Mouse (Mus musculus): ENCODE data around the gene Ano4. TPM values are rescaled to one million over a fixed set of nuclear protein-coding genes. Genes with fewer than 3 reads are reported as not detected.
A peak's percentile ranks its signal among the peaks of the same experiment; 100 is the strongest.
"Not testable (repeated sequence)": the region's sequence is repeated elsewhere in the genome, so short reads cannot be mapped to it uniquely, and the experiment has no call there.

Ano4 gene
- total RNA-seq, 1 experiment from 2014 or later, result 0.58 TPM

DNA sequence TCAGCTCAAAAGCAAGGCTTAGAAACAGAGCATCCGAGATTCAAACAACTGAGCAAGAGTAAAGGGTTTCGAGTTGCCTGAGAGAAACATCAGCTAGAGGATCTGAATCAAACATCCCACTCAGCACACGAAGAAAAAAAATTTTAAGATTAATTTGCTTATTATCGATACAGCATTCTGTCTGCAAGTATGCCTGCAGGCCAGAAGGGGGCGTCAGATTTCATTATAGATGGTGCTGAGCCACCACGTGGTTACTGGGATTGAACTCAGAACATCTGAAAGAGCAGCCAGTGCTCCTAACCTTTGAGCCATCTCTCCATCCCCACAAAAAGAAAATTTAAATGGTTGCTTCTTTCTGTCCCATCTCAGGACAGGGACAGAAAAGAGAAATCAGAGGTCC is 223.2 kb downstream of the Ano4 start:
- no peak for DNase-seq

DNA sequence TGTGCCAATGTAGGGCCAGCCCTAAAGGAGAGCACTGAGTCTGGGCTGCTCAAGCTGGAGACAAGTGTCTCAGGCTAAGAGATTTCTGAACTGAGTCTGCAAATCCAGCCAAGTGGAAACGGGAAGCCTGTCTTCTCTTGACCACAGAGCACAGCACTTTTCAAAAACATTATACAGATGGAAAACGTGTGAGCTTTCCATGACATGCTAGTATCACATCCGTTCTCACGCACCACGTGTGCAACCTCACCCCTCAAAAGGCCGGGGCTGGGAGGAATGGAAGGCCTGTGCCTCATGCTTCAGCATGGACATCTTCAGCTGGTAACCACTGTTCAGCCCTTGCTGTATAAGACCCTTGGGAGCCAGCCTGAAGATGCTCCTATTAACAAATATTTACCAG is 230.2 kb downstream of the Ano4 start:
- DNase-seq, result no peak

DNA sequence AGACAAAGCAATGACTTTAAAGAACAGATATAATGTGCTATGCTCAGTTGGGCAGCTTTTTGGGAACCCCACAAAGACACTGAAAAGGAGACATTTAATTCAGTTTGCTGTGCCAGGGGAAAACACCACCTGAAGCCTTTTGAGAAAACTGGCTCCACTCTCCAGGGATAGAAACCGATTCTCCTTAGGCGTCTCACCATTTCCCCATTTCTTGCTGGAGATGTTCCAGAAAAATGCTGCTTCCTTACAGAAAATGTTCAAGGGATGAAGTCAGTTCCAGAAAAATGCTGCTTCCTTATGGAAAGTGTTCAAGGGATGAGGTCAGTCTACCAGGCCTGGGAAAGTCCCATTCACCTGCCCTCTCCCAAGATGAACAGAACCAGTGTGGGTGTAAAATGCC is 233.1 kb downstream of the Ano4 start:
- DNase-seq, result no peak

DNA sequence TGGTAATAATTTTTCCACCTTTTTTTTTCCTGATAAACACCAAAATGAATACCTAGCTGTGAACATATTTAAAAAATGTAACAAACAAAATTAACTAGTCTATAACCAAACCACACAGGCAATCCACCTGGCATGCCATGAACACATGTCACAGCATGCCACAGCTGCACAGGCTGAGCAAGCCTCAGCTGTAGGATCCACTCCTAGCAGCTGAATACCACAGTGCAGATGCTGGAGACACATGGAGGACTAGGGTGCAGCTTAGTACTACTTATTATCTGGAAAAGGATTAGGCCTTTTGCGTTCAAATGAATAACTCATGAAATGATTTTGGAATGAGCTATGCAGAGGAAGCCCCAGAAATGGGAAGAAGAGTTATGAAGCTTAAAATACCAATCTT is 233.6 kb downstream of the Ano4 start:
- no peak for DNase-seq

DNA sequence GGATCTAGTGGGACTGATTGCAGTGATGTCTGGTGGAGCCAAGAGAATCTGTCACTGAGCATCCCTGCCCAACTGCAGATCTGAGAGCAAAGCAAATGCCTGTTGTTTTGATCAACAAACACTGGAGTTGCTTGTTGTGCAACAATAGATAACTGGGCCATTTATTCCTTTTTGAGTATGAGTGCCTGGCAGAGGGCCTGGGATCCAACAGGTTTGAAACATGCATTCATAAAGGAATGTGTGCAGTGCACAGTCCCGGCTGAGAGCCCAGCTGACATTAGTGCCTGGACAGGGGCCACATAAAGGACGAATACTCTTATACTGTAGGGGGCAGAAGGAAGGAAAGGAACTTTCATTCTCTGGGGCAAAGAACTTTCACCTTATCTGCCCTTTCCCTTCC is 241.0 kb downstream of the Ano4 start:
- DNase-seq, result no peak

DNA sequence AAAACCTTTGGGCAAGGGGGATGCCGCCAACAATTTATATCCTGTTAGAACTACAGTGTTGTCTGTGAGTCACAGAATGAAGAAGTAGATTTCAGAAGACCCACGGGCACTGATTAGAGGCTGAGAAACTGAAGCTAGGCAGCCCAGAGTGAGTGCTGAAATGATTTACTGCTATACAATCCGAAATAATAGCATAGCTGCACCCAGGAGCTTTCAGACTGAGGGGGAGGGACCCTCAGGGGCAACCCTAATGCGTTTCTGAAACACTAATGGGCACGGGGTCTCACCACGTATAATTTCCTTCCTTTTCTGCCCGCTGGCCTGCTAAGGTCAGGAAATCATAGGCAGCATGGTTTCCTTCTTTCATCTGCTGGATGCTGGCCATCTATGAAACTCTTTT is 242.5 kb downstream of the Ano4 start:
- DNase-seq, result no peak

DNA sequence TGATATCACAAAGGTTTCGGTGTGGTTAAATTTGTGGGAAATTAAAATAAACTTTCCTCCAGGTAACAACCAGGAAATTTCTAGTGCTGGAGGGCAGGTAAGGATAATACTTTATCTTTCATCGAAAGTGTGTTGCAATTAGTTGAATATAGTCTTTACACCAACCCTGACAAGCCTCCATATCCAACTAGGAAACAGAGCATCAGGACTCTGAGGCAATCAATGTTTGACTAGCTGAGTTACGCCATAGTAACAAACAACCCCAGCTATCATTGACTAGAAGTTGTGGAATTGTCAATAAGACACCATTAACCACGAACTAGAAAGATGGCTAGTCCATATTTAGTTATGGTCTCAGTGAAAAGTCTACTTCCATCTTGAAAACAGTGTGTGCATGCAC is 246.4 kb downstream of the Ano4 start:
- no peak for DNase-seq

DNA sequence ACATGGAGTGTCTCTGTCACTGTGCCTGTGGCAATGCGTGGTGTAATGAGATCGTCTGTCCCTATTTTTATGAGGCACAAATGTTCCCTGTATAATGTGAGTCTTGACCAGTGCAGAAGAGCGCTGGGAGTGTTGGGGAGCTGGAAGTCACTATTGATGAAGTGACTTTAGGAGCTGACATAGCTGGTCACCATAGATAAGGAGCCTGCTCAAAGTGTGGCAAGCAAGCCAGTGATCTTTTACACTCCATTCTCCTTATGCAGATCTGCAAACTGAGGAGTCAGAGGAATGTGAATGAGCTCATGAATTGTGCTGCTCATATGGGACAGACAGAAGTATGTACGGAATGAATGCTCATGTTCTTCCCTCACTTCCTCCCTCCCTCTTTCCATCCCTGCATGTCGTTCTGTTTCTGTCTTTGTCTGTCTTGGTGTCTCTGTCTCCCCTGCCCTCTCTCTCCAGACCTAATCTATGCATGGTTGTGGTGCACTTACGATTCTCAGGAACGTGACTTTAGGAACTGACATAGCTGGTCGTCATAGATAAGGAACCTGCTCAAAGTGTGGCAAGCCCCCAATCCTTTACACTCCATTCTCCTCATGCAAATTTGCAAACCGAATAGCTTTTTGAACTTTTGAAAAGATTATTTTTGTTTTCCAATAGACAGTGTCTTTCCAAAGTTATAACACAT is 252.1 kb downstream of the Ano4 start:
- DNase-seq, result no peak

DNA sequence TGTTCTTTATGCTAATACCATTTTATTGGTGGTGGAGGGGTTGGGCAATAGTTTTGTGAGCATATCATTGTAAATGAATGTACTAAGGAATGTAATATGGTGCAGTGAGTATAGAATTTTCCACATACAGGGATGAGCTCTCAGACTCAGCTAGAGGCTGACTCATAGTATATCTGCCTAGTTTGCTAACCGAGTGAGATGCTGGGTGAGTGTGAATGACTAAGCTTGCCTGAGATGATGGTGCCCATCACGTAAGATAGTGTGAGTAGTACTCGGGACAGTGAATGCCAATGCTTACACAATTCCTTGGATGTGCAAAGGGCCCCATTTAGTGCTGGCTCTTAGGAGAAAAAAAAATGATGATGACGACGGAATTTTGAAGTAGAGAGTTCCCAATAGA is 267.1 kb downstream of the Ano4 start:
- DNase-seq, result no peak

DNA sequence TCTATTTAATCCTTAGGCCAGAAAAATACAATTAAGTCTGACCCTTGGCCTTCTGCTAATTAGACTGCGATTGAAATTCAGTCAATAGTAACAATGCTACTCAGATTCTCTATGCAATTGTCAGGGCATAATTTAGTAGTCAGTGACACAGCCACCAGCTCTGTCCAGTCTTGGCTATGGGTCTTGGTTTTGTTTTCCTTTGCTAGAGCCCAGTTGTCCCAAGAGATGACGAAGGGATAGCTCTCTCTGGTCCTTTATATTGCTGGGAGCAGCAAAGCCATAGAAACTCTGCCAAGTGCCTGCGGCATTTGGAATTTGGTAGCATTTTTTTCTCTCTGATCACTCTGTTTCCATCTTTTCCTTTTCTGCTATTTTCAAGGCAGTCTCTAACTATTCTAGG is 288.7 kb downstream of the Ano4 start:
- DNase-seq, result no peak

DNA sequence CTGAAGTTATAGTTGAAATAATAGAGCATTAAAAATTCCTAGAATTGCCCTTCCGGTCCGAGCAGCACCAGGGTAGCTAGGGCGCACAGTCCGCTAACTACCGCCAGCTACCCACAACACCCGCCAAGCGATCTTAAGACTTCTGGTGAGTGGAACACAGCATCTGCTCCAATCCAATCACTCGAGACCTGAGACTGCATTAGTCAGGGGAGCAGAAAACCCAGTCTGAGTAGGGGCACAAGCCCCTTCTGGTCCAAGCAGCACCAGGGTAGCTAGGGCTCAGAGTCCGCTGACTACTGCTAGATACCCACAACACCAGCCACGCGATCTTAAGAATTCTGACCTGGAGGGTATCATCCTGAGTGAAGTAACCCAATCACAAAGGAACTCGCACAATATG is 299.6 kb downstream of the Ano4 start:
- not testable (repeated sequence) for DNase-seq

DNA sequence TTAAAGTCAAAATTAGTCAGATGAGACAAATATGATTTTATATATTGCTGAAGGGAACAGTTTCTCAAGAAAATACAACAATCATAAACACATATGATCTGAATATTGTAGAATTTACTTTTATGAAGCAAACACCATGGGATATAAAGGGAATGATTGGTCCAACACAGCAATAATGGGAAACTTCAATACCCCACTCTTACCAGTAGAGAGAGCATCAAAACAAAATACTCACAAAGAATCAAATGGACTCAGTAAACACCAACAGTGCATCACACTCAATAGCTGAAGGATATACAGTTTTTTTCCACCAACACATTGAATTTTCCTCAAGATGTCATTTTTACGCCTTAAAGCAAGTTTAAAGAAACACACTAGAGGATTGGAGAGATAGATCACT is 300.4 kb downstream of the Ano4 start:
- DNase-seq, result no peak

DNA sequence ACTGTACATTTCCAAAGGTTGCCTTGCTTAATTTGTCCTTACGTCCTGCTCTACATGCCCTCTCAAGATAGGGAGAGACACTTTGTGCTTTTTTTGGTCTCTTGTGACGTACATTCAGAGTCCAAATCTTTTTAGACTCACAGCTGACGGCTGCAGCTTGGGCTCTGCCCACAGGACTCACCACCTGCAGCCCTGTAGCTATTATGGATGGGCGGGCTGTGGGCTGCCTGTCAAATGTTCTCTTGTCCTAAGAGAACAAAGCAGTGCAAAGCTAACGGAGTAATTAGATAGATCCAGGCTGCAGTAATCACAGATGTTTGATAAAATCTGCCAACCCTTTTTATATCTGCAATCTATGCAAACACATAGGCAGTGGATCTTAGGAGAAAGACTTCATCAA is 325.6 kb downstream of the Ano4 start:
- DNase-seq, result no peak

DNA sequence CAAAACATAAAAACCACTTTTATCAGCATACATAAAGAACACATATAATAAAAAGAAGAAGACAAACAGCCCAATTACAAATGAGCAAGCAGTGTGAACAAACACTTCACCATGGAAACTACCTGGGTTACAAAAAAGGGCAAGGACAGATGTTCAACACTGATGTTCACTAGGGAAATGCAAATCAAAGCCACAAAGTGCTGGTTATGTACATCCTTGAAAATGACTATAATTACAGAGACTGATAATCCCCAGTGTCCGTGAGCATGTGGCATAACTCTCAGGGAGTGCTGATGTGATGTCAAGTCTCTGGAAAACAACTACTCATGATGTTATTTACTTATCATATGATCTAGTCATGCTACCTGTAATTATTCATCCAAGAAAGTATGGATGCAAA is 336.3 kb downstream of the Ano4 start:
- no peak for DNase-seq

DNA sequence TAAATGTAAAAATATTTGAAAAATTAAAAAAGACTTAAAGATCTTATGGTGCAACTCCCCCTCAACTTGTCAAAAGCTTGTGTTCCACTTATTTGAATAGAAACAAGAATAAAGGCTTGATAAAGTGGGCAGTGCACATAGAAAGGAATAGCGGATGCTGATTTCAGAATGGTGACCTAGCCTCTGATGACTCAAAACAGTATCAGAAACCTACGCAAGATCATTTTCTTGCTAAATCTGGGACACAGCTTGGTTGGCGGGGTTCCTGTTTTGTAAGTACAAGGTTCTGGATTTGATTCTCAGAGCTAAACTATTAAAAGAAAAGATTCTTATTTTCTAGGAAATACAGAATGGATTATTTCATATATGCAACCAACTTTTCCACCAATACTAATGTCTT is 340.0 kb downstream of the Ano4 start:
- no peak for DNase-seq

DNA sequence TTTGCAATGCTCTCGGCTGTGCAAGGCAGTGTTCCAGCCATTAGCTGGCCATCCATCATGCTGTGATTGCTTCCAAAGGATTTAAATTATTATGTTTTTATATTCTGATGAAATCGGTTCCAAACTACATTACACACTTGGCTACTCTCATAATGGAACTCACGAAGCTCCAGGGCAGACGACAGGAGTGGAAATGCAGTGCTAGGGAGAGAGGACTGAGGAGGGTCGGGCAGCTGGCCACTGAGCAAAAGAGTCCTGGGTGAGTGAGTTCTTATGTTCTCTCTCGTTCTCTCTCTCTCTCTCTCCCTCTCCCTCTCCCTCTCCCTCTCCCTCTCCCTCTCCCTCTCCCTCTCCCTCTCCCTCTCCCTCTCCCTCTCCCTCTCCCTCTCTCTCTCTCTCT is 357.6 kb downstream of the Ano4 start:
- DNase-seq, result no peak

DNA sequence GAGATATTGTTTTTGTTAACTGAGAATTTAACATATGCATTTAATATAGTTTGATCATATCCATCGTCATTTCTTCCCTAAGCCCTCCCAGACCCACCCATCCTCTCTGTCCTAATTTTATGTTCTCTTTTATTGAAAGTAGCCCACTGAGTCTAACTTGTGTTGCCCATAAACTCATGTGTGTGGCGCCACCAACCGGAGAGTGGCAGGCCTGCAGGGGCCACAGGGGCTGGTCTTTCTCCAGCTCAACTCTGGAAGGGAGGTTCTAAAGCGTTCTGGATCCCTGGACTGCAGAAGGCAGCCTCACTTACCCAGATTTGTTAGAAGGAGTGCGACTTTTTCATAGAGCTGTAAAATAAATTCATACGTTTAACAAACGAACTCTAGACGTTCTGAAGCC is 361.1 kb downstream of the Ano4 start:
- peak; percentile 70 for DNase-seq

DNA sequence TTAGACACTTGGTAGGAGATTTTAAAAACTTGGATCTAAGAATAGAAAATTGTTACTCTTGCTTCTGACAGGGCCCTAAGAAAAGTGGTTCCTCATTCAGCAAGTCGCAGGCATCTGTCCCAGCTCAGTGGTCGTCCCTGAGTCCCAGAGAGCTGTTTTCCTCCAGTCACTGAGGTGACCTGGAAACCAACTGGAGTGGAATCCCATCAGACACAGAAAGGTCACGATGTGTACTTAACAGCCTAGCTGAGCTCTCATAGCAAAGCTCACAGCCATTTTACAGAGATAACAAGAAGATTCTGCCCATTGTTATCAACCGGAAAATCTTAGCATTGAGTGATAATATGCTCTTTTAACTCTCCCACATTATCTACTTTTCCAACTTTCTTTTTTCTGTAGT is 365.1 kb downstream of the Ano4 start:
- no peak for DNase-seq

DNA sequence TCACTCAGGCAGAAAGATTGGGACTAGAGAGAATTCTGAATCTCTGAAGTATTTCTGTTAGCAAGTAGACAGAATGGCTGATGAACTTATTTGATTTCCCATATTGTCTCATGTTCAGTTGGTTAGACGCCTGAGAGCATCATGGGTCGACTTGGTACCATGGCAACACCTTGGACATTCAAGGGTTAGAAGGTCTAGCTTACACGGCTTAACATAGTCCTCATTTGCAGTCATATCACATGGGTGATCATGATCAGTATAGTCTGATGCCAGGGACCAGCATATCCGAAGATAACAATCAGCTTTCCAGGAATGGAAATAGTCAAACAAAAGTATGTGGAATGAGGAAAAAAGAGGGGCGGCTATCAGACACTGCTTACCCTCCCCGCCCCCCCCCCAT is 365.6 kb downstream of the Ano4 start:
- no peak for DNase-seq

DNA sequence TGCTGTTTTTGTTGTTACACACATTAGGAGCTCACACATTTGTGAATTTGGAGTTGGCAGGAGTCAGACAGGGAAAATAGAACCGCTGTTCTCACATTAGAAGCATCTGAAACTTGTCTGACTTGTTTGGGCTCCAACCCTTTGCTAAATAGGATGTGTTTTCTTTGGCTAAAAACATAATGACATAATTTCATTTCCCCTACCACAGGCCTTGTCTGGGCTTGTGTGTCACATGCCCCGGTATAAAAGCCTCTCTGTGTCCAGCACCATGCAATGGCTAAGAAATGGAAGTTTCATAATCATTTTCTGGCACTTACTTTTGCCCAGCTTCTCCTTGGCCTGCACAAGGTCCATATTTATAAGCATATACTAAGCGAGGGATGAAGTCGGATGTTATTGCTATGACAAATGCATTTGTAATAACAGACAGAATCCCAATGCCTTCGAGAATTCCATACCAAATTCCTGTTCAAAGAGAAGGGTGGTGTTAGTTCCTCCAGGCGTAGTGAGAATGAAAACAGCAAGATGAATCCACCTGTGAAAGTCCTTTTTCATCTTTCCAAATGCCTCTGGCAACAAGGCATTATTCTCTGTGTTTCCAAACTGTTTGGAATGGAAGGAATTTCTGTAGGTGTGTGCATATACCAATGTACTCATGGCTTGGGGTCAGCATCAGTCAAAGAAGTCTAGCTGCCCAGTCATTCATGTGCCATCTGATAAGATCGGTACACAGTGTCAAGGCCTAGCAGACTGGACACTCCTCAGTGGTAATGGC is 373.4 kb downstream of the Ano4 start:
- DNase-seq, result no peak

DNA sequence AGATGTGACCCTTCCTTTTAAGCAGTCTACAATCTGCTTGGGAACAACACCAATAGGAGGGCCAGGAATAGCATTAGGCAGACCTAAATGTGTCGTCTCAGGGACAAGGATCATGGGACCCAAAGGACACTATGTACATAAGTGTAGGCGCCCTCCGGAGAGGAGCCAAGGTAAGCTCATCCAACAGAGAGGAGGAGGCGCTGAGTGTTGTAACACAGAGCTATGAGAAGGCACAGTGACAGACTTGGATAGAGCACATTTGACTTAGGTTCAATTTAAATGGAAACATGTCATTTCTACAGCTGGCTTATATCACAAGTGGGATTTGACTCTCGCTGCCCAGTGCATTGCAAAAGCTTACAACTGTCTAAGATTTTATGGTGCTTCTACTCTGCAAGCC is 376.0 kb downstream of the Ano4 start:
- no peak for DNase-seq

DNA sequence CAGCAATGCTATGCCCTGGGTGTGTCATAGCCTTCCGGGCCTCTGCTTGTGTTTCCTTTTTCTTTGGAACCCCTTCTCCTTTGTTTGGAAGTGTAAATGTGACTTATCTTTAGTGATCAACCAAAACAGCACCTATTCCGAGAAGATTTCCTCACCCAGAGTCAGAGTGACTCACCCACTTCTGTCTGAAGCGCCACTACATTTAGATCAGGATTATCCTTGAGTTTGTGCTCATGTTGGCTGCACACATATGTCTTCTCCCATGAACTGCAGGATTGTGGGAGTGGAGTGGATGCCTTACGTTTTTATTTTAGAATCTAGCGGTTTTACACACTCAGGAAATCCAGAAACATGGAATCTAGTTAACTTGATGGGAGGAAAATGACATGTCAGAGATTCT is 383.8 kb downstream of the Ano4 start:
- no peak for DNase-seq

DNA sequence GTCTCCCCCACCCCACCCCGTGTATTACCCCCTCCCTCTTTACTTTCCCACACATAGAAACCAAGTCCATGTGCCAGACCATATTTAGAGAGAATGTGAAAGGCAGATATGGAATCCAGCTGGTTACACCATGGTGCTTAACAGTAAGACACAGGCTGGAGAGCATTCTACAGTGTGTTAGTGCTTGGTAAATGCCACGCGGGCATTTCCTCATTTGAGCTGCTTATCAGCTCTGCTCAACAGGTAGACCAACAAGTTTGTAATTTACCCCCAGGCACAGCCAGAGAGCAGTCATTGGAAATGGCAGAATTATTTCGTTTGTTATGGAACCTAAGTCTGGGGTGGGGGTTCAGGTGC is 394.3 kb downstream of the Ano4 start:
- no peak for DNase-seq

DNA sequence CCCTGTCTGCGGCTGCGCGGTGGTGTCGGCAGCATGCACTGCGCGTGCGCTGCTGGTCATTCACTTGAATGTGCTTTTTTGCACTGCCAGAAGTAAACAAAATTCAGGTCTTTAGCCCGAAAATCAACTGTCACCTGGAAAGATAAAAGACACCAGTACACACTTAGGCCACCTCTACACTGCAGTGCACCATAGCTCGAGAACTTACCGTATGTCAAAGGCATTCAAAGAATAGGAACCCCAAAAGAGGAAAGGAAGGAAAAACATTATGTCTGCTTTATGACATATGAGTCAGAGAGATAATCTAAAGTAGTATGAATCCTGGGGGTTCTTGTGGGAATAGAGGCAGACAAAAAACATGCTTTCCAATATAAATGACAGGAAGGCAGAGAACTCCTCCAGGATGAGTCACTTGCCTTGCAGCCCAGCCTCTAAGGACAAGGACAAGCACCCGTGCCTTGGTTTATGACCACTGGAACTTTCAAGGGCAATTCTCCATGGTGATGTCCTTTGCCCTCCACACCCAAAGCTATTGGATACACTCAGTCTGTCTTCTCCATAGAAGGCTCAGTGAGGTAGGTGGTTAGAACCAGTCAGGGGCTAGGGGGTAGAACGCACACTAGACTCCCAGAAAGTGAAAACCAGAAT is 394.8 kb downstream of the Ano4 start:
- peak; percentile 35 for DNase-seq
